Mouse (Mus musculus) CH12.LX (cell line): ENCODE results near the gene Taok1. TPM values are rescaled to one million over a fixed set of nuclear protein-coding genes. Genes with fewer than 3 reads are reported as not detected.

Experiments
- DNase-seq: peaks from one replicate; pipeline ENCODE4 v3.0.0-alpha.2; 2013; ENCODE audit errors: extremely low read depth
- H3K27ac ChIP-seq: 2 replicates; pipeline ENCODE4 v1.5.1; 2012; ENCODE audit warnings: low read depth, mild to moderate bottlenecking, control low read depth, moderate library complexity; ENCODE audit not compliant: insufficient read depth
- H3K27me3 ChIP-seq: replicated peaks from 2 replicates; pipeline ENCODE3; 2012; ENCODE audit warnings: inconsistent platforms
- H3K36me3 ChIP-seq, 2 experiments: replicated peaks in 1 of 2; 2 replicates each; pipeline versions ENCODE3 to v1.6.1; 2012; ENCODE audit warnings: inconsistent platforms in 1 of 2, low read length in 1 of 2, mild to moderate bottlenecking in 1 of 2, mixed read lengths in 1 of 2, moderate library complexity in 1 of 2; ENCODE audit not compliant: control insufficient read depth in 1 of 2, insufficient read depth in 1 of 2
- H3K4me1 ChIP-seq, 2 experiments: 2 replicates each; pipeline ENCODE4 v1.6.1; 2012; ENCODE audit warnings: inconsistent platforms in 1 of 2, moderate library complexity in 1 of 2; ENCODE audit not compliant: insufficient read depth in 2 of 2, control insufficient read depth in 1 of 2
- H3K4me2 ChIP-seq: 2 replicates; pipeline ENCODE4 v1.6.1; 2012; ENCODE audit warnings: low read depth, mild to moderate bottlenecking, control low read depth; ENCODE audit not compliant: poor library complexity, insufficient read depth, severe bottlenecking
- H3K4me3 ChIP-seq, 3 experiments: fragments of 150-350 bp in 1 of 3; sonication (generic) in 1 of 3; replicated peaks in 1 of 3; 2 replicates each; pipeline versions ENCODE3 to v1.5.1; 2011 to 2012; ENCODE audit warnings: low read depth in 2 of 3, low read length in 2 of 3, mild to moderate bottlenecking in 2 of 3, moderate library complexity in 2 of 3, control low read depth in 1 of 3, improper control_type of control experiment in 1 of 3, inconsistent platforms in 1 of 3, mixed read lengths in 1 of 3; ENCODE audit not compliant: poor library complexity in 1 of 3
- H3K79me2 ChIP-seq: replicated peaks from 2 replicates; pipeline ENCODE4 v1.6.1; 2012; ENCODE audit warnings: mild to moderate bottlenecking, moderate library complexity; ENCODE audit not compliant: control insufficient read depth, poor library complexity, insufficient read depth, severe bottlenecking; ENCODE audit errors: extremely low read depth
- H3K9ac ChIP-seq: 2 replicates; pipeline ENCODE4 v1.6.1; 2012; ENCODE audit warnings: low read depth, mild to moderate bottlenecking, control low read depth, moderate library complexity; ENCODE audit not compliant: insufficient read depth
- H3K9me3 ChIP-seq: replicated peaks from 2 replicates; pipeline ENCODE3; 2012; ENCODE audit warnings: low read length, inconsistent platforms, mixed read lengths
- CHD1 ChIP-seq: IDR thresholded peaks from 2 replicates; pipeline ENCODE4 v1.6.1; 2012; ENCODE audit warnings: low read depth, low read length, improper control_type of control experiment, inconsistent platforms
- CHD2 ChIP-seq: IDR thresholded peaks from 2 replicates; pipeline ENCODE4 v1.6.1; 2011; ENCODE audit warnings: low read length, improper control_type of control experiment
- ELF1 ChIP-seq: IDR thresholded peaks from 2 replicates; pipeline ENCODE4 v1.6.1; 2014; ENCODE audit warnings: low read depth, mild to moderate bottlenecking, inconsistent platforms, low read length, improper control_type of control experiment
- EP300 ChIP-seq: IDR thresholded peaks from 2 replicates; pipeline ENCODE4 v1.6.1; 2011; ENCODE audit warnings: low read length, improper control_type of control experiment
- GABPA ChIP-seq: IDR thresholded peaks from 2 replicates; pipeline ENCODE4 v1.6.1; 2012; ENCODE audit warnings: low read depth, low read length, improper control_type of control experiment, inconsistent platforms; ENCODE audit not compliant: insufficient replicate concordance
- IRF4 ChIP-seq: IDR thresholded peaks from 2 replicates; pipeline ENCODE4 v1.6.1; 2014; ENCODE audit warnings: low read depth, mild to moderate bottlenecking, inconsistent platforms, low read length, improper control_type of control experiment
- JUND ChIP-seq: conservative IDR thresholded peaks from 2 replicates; pipeline ENCODE4 v1.6.1; 2011; ENCODE audit warnings: low read depth, low read length, improper control_type of control experiment
- MAFK ChIP-seq: IDR thresholded peaks from 2 replicates; pipeline ENCODE4 v1.6.1; 2011; ENCODE audit warnings: low read length, improper control_type of control experiment; ENCODE audit not compliant: insufficient replicate concordance
- MAZ ChIP-seq: IDR thresholded peaks from 2 replicates; pipeline ENCODE4 v1.6.1; 2012; ENCODE audit warnings: low read depth, mild to moderate bottlenecking, inconsistent platforms, low read length, improper control_type of control experiment, moderate library complexity
- MXI1 ChIP-seq: IDR thresholded peaks from 2 replicates; pipeline ENCODE4 v1.6.1; 2011; ENCODE audit warnings: mild to moderate bottlenecking, low read depth, low read length, improper control_type of control experiment
- MYC ChIP-seq: IDR thresholded peaks from 2 replicates; pipeline ENCODE4 v1.6.1; 2011; ENCODE audit warnings: low read depth, mild to moderate bottlenecking, improper control_type of control experiment, low read length
- NRF1 ChIP-seq: IDR thresholded peaks from 2 replicates; pipeline ENCODE4 v1.6.1; 2014; ENCODE audit warnings: low read depth, mild to moderate bottlenecking, inconsistent platforms, low read length, improper control_type of control experiment, moderate library complexity
- POLR2A ChIP-seq: IDR thresholded peaks from 2 replicates; pipeline ENCODE4 v1.6.1; 2011; ENCODE audit warnings: low read depth, mild to moderate bottlenecking, improper control_type of control experiment, low read length
- POLR2AphosphoS2 ChIP-seq: IDR thresholded peaks from 2 replicates; pipeline ENCODE4 v1.6.1; 2011; ENCODE audit warnings: low read depth, low read length, improper control_type of control experiment
- RAD21 ChIP-seq: IDR thresholded peaks from 2 replicates; pipeline ENCODE4 v1.6.1; 2011; ENCODE audit warnings: low read depth, mild to moderate bottlenecking, low read length, improper control_type of control experiment, moderate library complexity
- USF1 ChIP-seq: IDR thresholded peaks from 2 replicates; pipeline ENCODE4 v1.6.1; 2014; ENCODE audit warnings: low read depth, mild to moderate bottlenecking, inconsistent platforms, low read length, improper control_type of control experiment
- USF2 ChIP-seq: conservative IDR thresholded peaks from 2 replicates; pipeline ENCODE4 v1.6.1; 2011; ENCODE audit warnings: low read depth, low read length, improper control_type of control experiment
- ZC3H11A ChIP-seq: IDR thresholded peaks from 2 replicates; pipeline ENCODE4 v1.6.1; 2012; ENCODE audit warnings: low read depth, mild to moderate bottlenecking, inconsistent platforms, low read length, improper control_type of control experiment
- ZMIZ1 ChIP-seq: IDR thresholded peaks from 2 replicates; pipeline ENCODE4 v1.6.1; 2012; ENCODE audit warnings: low read depth, mild to moderate bottlenecking, inconsistent platforms, low read length, improper control_type of control experiment
- ZNF384 ChIP-seq: IDR thresholded peaks from 2 replicates; pipeline ENCODE4 v1.6.1; 2012; ENCODE audit warnings: low read depth, low read length, improper control_type of control experiment, inconsistent platforms
- dilution Hi-C: fragments of 300-500 bp; cut with MboI; formaldehyde crosslinking; loops from 2 replicates; pipeline ENCODE4 v1.14.3; 2020; ENCODE audit warnings: low sequenced_read_pairs; ENCODE audit not compliant: extremely low pct_unique_long_range_greater_than_20kb, extremely low pct_ligation_motif_present
- in situ Hi-C: fragments of 300-500 bp; cut with MboI; formaldehyde crosslinking; loops from 3 replicates; pipeline ENCODE4 v1.14.3; 2019; ENCODE audit warnings: low sequenced_read_pairs, low pct_ligation_motif_present, low pct_unique_long_range_greater_than_20kb, mixed read lengths
- polyA plus RNA-seq: library from polyadenylated mRNA; unstranded; fragments of >175 nt; gene quantifications from 2 replicates; pipeline ENCODE4 v1.2.1, GENCODE M21; 2012; ENCODE audit warnings: low read depth; ENCODE audit not compliant: insufficient read length
- total RNA-seq, 2 experiments: library from RNA; depleted of rRNA; stranded (reverse); fragments of 300-350 nt in 1 of 2; fragments of >200 nt in 1 of 2; gene quantifications; 2 replicates each; pipeline ENCODE4 v1.2.3; 2012 to 2014

Gene Taok1
- total and polyA plus RNA-seq, 3 experiments, result 8.9 to 13.7 (median 11.6) TPM

- TF ChIP-seq ZMIZ1, result no peak
- TF ChIP-seq MAFK, result no peak
- TF ChIP-seq GABPA, result no peak
- TF ChIP-seq CHD1, result no peak
- TF ChIP-seq POLR2AphosphoS2, result no peak; the same call in 1 of the 2 replicates
- TF ChIP-seq EP300, result no peak
- peak; percentile 75 for TF ChIP-seq POLR2A
- TF ChIP-seq ELF1, result peak; percentile 64
- TF ChIP-seq RAD21, result peak; percentile 70
- no peak for TF ChIP-seq NRF1
- peak; percentile 72 for TF ChIP-seq USF2
- no peak for TF ChIP-seq MAZ
- peak; percentile 89 for TF ChIP-seq USF1
- TF ChIP-seq MXI1, result peak; percentile 100
- TF ChIP-seq ZC3H11A, result 0 out of 2 replicates have a peak, but pooled peaks have one; percentile 11
Measured at GRCm38 (mm10) chr11:77508068-77509021, 99.3 kb downstream of the Taok1 start (continued).

GRCm38 (mm10) chr11:77507426-77507825 is 100.2 kb downstream of the Taok1 start:
- in situ Hi-C loops (no loop called here), dilution Hi-C loops (no loop called here)
- Histone ChIP-seq H3K79me2 (no peaks in the 10 kb centered on the region), H3K4me1 (peaks cover 9 to 26% of the 10 kb centered on the region in 2 experiments), H3K36me3 (peaks cover 52 to 83% of the 10 kb centered on the region in 2 experiments), H3K4me3 (no peak overlapping the region), H3K4me2 (no peak overlapping the region), H3K27ac (no peak overlapping the region), H3K9ac (no peak overlapping the region), H3K9me3 (no peaks in the 10 kb centered on the region), H3K27me3 (no peaks in the 10 kb centered on the region)
- TF ChIP-seq MAFK, result no peak
- no peak for TF ChIP-seq IRF4
- TF ChIP-seq ZNF384, result no peak
- TF ChIP-seq CHD2, result no peak
- TF ChIP-seq MXI1, result no peak
- no peak for TF ChIP-seq JUND
- no peak for TF ChIP-seq EP300
- no peak for TF ChIP-seq GABPA
- TF ChIP-seq MYC, result no peak
- TF ChIP-seq ZMIZ1, result no peak
- TF ChIP-seq CHD1, result no peak
- DNase-seq, result no peak
